Mouse (Mus musculus) left cerebral cortex, postnatal 10 days (tissue): ENCODE results near the gene Gm20822. TPM values are rescaled to one million over a fixed set of nuclear protein-coding genes. Genes with fewer than 3 reads are reported as not detected.
"Not testable (repeated sequence)": the region's sequence is repeated elsewhere in the genome, so short reads cannot be mapped to it uniquely, and the experiment has no call there.

ENCODE experiments used
- DNase-seq, 2 experiments: peaks; one replicate each; pipeline ENCODE4 v3.0.0; 2021 to 2022; ENCODE audit warnings: low spot score in 2 of 2, mixed read lengths in 1 of 2; ENCODE audit errors: extremely low spot score in 1 of 2
- intact Hi-C: fragments of 180-260 bp; cut with DNase I; formaldehyde crosslinking; loops from one replicate; pipeline ENCODE4 v1.15.1; 2025
- total RNA-seq, 2 experiments: library from RNA; stranded (reverse); gene quantifications; 2 replicates each; pipeline ENCODE4 v1.2.3; 2021

The Gm20822 gene
- not detected for total RNA-seq

DNA sequence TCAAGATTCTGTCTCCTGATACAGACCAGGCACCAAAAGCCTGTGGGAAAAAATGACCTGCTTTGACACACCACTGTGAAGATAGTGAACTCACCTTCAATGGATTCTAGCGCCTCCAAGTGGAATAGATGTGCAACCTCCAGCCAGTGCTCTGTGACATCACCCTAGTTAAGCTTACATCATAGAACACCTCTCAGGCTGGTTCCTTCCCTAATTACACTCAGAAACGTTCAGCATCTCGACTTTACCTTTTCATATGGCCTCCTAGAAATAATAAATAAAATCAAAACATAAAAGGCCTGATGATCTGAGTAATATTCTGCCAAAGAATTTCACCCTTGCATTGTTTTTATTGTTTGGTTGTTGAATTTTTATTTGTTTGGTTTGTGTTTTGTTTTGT is at the start of gene Gm20822:
Gm20822 (minus strand) TSS at position 101 of the 400 bp plus-strand sequence.
- intact Hi-C loops, DNase-seq: not testable (repeated sequence)
